Mouse (Mus musculus) megakaryocyte, embryonic 14.5 days (primary cell): ENCODE data around the gene Frem1.

Experiments used
- FLI1 ChIP-seq: IDR thresholded peaks from 2 replicates; pipeline ENCODE4 v1.6.1; 2012; ENCODE audit warnings: low read length, inconsistent platforms, mixed read lengths
- GATA1 ChIP-seq: IDR thresholded peaks from 3 replicates; pipeline ENCODE4 v1.6.1; 2012; ENCODE audit warnings: mixed read lengths, low read length, inconsistent platforms, borderline replicate concordance

DNA sequence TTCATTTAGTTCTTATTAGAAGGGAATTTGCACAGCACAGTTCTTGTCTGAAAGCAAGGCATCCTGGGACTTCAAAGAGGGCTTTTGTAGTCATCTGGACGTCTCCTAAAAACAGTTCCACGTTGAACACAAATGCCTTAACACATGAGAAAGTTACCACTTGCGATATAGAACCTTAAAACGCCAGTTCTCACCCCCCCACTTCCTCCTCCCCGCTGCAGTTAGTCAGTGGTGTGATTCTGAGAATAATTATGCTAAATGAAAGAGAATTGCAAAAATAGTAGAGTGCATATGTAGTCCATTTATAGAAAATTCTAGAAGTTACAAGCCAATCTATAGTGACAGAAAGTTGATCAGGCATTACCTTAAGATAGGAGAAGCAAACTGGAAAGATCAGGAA lies 159.9 kb downstream of the Frem1 start:
- no peak for TF ChIP-seq GATA1
- no peak for TF ChIP-seq FLI1
